Mouse (Mus musculus) intestine, embryonic 15.5 days (tissue): ENCODE measurements around the gene Gm37240. TPM values are rescaled to one million over a fixed set of nuclear protein-coding genes. Genes with fewer than 3 reads are reported as not detected.
"Not testable (repeated sequence)": the region's sequence is repeated elsewhere in the genome, so short reads cannot be mapped to it uniquely, and the experiment has no call there.

Experiments used
- ATAC-seq: fragments of 200-750 bp; cut with Nextera tagmentation; 2 replicates; pipeline ENCODE4 v1.8.0; 2017; ENCODE audit warnings: moderate TSS enrichment, moderate library complexity
- H3K27ac ChIP-seq: fragments of 300-500 bp; sonication (generic); 2 replicates; pipeline ENCODE4 v1.5.1; 2015; ENCODE audit warnings: mild to moderate bottlenecking, inconsistent platforms
- H3K27me3 ChIP-seq: fragments of 300-500 bp; sonication (generic); replicated peaks from 2 replicates; pipeline ENCODE4 v1.6.1; 2015; ENCODE audit warnings: inconsistent platforms
- H3K36me3 ChIP-seq: fragments of 300-500 bp; sonication (generic); 2 replicates; pipeline ENCODE4 v1.6.1; 2015; ENCODE audit warnings: inconsistent platforms
- H3K4me1 ChIP-seq: fragments of 300-500 bp; sonication (generic); replicated peaks from 2 replicates; pipeline ENCODE4 v1.6.1; 2015; ENCODE audit warnings: inconsistent platforms
- H3K4me2 ChIP-seq: fragments of 300-500 bp; sonication (generic); replicated peaks from 2 replicates; pipeline ENCODE4 v1.6.1; 2015; ENCODE audit warnings: mild to moderate bottlenecking, inconsistent platforms
- H3K4me3 ChIP-seq: fragments of 300-500 bp; sonication (generic); replicated peaks from 2 replicates; pipeline ENCODE4 v1.5.1; 2015; ENCODE audit warnings: inconsistent platforms
- H3K9ac ChIP-seq: fragments of 300-500 bp; sonication (generic); 2 replicates; pipeline ENCODE4 v1.6.1; 2015; ENCODE audit warnings: inconsistent platforms
- H3K9me3 ChIP-seq: fragments of 300-500 bp; sonication (generic); 2 replicates; pipeline ENCODE4 v1.6.1; 2016; ENCODE audit warnings: inconsistent platforms
- WGBS: fragments of 180-500 bp; shearing (Covaris S2); methylation state at CpG from one replicate; pipeline ENCODE4 v1.1.7; 2015; 5-methylcytosine and 5-hydroxymethylcytosine counted together
- polyA plus RNA-seq: library from polyadenylated mRNA; unstranded; fragments of >200 nt; fragmentation: Nextera tagmentation; extraction: Ambion mirVana; gene quantifications from 2 replicates; pipeline ENCODE4 v1.2.1, GENCODE M21; 2015

The Gm37240 gene
- polyA plus RNA-seq, 1 experiment from 2014 or later = 6.5 TPM

GRCm38 (mm10) chr3:84547177-84547576, 1340.1 kb downstream of the Gm37240 start:
- WGBS = 74% methylated on average over 8 of the region's 8 CpGs
- H3K4me2 ChIP-seq = no peak overlapping the region
- no peak overlapping the region for H3K9ac ChIP-seq
- no peaks in the 10 kb centered on the region for H3K36me3 ChIP-seq
- H3K27me3 ChIP-seq = no peaks in the 10 kb centered on the region
- ATAC-seq = no peak
- no peak overlapping the region for H3K27ac ChIP-seq
- H3K9me3 ChIP-seq = no peaks in the 10 kb centered on the region
- H3K4me3 ChIP-seq = no peak overlapping the region
- no peaks in the 10 kb centered on the region for H3K4me1 ChIP-seq

- not testable (repeated sequence) for ATAC-seq, H3K36me3 ChIP-seq, H3K9ac ChIP-seq, H3K4me3 ChIP-seq, H3K27ac ChIP-seq, H3K4me1 ChIP-seq, H3K27me3 ChIP-seq, H3K9me3 ChIP-seq, H3K4me2 ChIP-seq
- 18% methylated on average over 3 of the region's 3 CpGs for WGBS
Observed at GRCm38 (mm10) chr3:84542450-84542849, 1344.9 kb downstream of the Gm37240 start.

GRCm38 (mm10) chr3:84541881-84542280, 1345.4 kb downstream of the Gm37240 start:
- WGBS = 89% methylated on average over 1 of the region's 1 CpGs
- no peaks in the 10 kb centered on the region for H3K9me3 ChIP-seq
- no peak overlapping the region for H3K9ac ChIP-seq
- H3K36me3 ChIP-seq = no peaks in the 10 kb centered on the region
- no peaks in the 10 kb centered on the region for H3K4me1 ChIP-seq
- no peaks in the 10 kb centered on the region for H3K27me3 ChIP-seq
- no peak overlapping the region for H3K27ac ChIP-seq
- ATAC-seq = no peak
- H3K4me3 ChIP-seq = no peak overlapping the region
- no peak overlapping the region for H3K4me2 ChIP-seq

GRCm38 (mm10) chr3:84540640-84541039, 1346.7 kb downstream of the Gm37240 start:
- Histone ChIP-seq H3K27ac (no peak overlapping the region), H3K4me3 (no peak overlapping the region), H3K9me3 (no peaks in the 10 kb centered on the region), H3K27me3 (no peaks in the 10 kb centered on the region), H3K36me3 (no peaks in the 10 kb centered on the region), H3K4me2 (no peak overlapping the region), H3K4me1 (no peaks in the 10 kb centered on the region), H3K9ac (no peak overlapping the region)
- no peak for ATAC-seq

- H3K4me3 ChIP-seq = no peak overlapping the region
- H3K9me3 ChIP-seq = no peaks in the 10 kb centered on the region
- H3K27me3 ChIP-seq = no peaks in the 10 kb centered on the region
- no peaks in the 10 kb centered on the region for H3K4me1 ChIP-seq
- H3K27ac ChIP-seq = no peak overlapping the region
- H3K9ac ChIP-seq = no peak overlapping the region
- H3K4me2 ChIP-seq = no peak overlapping the region
- no peak for ATAC-seq
- 57% methylated on average over 6 of the region's 6 CpGs for WGBS
- peaks cover 2% of the 10 kb centered on the region; the same call in 1 of the 2 replicates for H3K36me3 ChIP-seq
Observed at GRCm38 (mm10) chr3:84536987-84537386, 1350.3 kb downstream of the Gm37240 start.

- no peak overlapping the region for H3K4me3 ChIP-seq
- WGBS = 71% methylated on average over 5 of the region's 5 CpGs
- no peaks in the 10 kb centered on the region for H3K9me3 ChIP-seq
- no peak overlapping the region for H3K9ac ChIP-seq
- H3K4me2 ChIP-seq = no peak overlapping the region
- no peaks in the 10 kb centered on the region for H3K27me3 ChIP-seq
- no peak overlapping the region for H3K27ac ChIP-seq
- no peak for ATAC-seq
- H3K4me1 ChIP-seq = no peaks in the 10 kb centered on the region
- H3K36me3 ChIP-seq = peaks cover 2% of the 10 kb centered on the region; the same call in 1 of the 2 replicates
Observed at GRCm38 (mm10) chr3:84533227-84533626, 1354.1 kb downstream of the Gm37240 start.

- H3K4me1 ChIP-seq = no peaks in the 10 kb centered on the region
- H3K9ac ChIP-seq = no peak overlapping the region
- H3K9me3 ChIP-seq = no peaks in the 10 kb centered on the region
- H3K36me3 ChIP-seq = peaks cover 2% of the 10 kb centered on the region; the same call in 1 of the 2 replicates
- no peak for ATAC-seq
- no peak overlapping the region for H3K4me3 ChIP-seq
- no peak overlapping the region for H3K27ac ChIP-seq
- no peaks in the 10 kb centered on the region for H3K27me3 ChIP-seq
- 69% methylated on average over 2 of the region's 2 CpGs for WGBS
- H3K4me2 ChIP-seq = no peak overlapping the region
Observed at GRCm38 (mm10) chr3:84529021-84529420, 1358.3 kb downstream of the Gm37240 start.

- no peak overlapping the region for H3K27ac ChIP-seq
- 87% methylated on average over 1 of the region's 1 CpGs for WGBS
- no peak overlapping the region for H3K4me2 ChIP-seq
- no peak overlapping the region for H3K4me3 ChIP-seq
- H3K9ac ChIP-seq = no peak overlapping the region
- H3K27me3 ChIP-seq = no peaks in the 10 kb centered on the region
- ATAC-seq = no peak
- H3K4me1 ChIP-seq = no peaks in the 10 kb centered on the region
- H3K36me3 ChIP-seq = no peaks in the 10 kb centered on the region
- no peaks in the 10 kb centered on the region for H3K9me3 ChIP-seq
Observed at GRCm38 (mm10) chr3:84524952-84525351, 1362.4 kb downstream of the Gm37240 start.

- peaks cover 2% of the 10 kb centered on the region; the same call in 1 of the 2 replicates for H3K36me3 ChIP-seq
- no peak overlapping the region for H3K4me3 ChIP-seq
- peaks cover 4% of the 10 kb centered on the region; the same call in 1 of the 2 replicates for H3K4me1 ChIP-seq
- WGBS = 73% methylated on average over 3 of the region's 3 CpGs
- H3K4me2 ChIP-seq = no peak overlapping the region
- ATAC-seq = no peak
- H3K9me3 ChIP-seq = no peaks in the 10 kb centered on the region
- H3K27ac ChIP-seq = no peak overlapping the region
- no peak overlapping the region for H3K9ac ChIP-seq
- H3K27me3 ChIP-seq = no peaks in the 10 kb centered on the region
Observed at GRCm38 (mm10) chr3:84516163-84516562, 1371.2 kb downstream of the Gm37240 start.

- no peak overlapping the region for H3K4me3 ChIP-seq
- H3K9me3 ChIP-seq = no peaks in the 10 kb centered on the region
- H3K4me1 ChIP-seq = peaks cover 4% of the 10 kb centered on the region; the same call in 1 of the 2 replicates
- peaks cover 2% of the 10 kb centered on the region; the same call in 1 of the 2 replicates for H3K36me3 ChIP-seq
- no peak overlapping the region for H3K9ac ChIP-seq
- no peaks in the 10 kb centered on the region for H3K27me3 ChIP-seq
- WGBS = 56% methylated on average over 6 of the region's 6 CpGs
- no peak for ATAC-seq
- no peak overlapping the region for H3K4me2 ChIP-seq
- no peak overlapping the region for H3K27ac ChIP-seq
Observed at GRCm38 (mm10) chr3:84512774-84513515, 1374.4 kb downstream of the Gm37240 start.

- H3K9me3 ChIP-seq = no peaks in the 10 kb centered on the region
- 82% methylated on average over 4 of the region's 4 CpGs for WGBS
- no peak overlapping the region for H3K9ac ChIP-seq
- H3K4me3 ChIP-seq = no peak overlapping the region
- no peaks in the 10 kb centered on the region for H3K27me3 ChIP-seq
- H3K36me3 ChIP-seq = no peaks in the 10 kb centered on the region; the same call in 1 of the 2 replicates
- no peaks in the 10 kb centered on the region for H3K4me1 ChIP-seq
- H3K4me2 ChIP-seq = no peak overlapping the region
- ATAC-seq = no peak
- no peak overlapping the region for H3K27ac ChIP-seq
Observed at GRCm38 (mm10) chr3:84505193-84505592, 1382.1 kb downstream of the Gm37240 start.

- Histone ChIP-seq H3K9ac (no peak overlapping the region), H3K9me3 (no peaks in the 10 kb centered on the region), H3K27ac (no peak overlapping the region), H3K4me2 (no peak overlapping the region), H3K27me3 (no peaks in the 10 kb centered on the region), H3K4me1 (no peaks in the 10 kb centered on the region), H3K36me3 (no peaks in the 10 kb centered on the region; the same call in 1 of the 2 replicates), H3K4me3 (no peak overlapping the region)
- no peak for ATAC-seq
- WGBS = 89% methylated on average over 8 of the region's 8 CpGs
Observed at GRCm38 (mm10) chr3:84504291-84504690, 1383.0 kb downstream of the Gm37240 start.

- no peaks in the 10 kb centered on the region for H3K9me3 ChIP-seq
- no peak for ATAC-seq
- no peak overlapping the region for H3K4me2 ChIP-seq
- WGBS = 79% methylated on average over 2 of the region's 2 CpGs
- H3K36me3 ChIP-seq = no peaks in the 10 kb centered on the region; the same call in 1 of the 2 replicates
- H3K4me1 ChIP-seq = no peaks in the 10 kb centered on the region
- H3K9ac ChIP-seq = no peak overlapping the region
- no peak overlapping the region for H3K27ac ChIP-seq
- no peak overlapping the region for H3K4me3 ChIP-seq
- no peaks in the 10 kb centered on the region for H3K27me3 ChIP-seq
Observed at GRCm38 (mm10) chr3:84502101-84502500, 1385.2 kb downstream of the Gm37240 start.
